Mouse (Mus musculus): ENCODE measurements around the gene Alb. TPM values are rescaled to one million over a fixed set of nuclear protein-coding genes. Genes with fewer than 3 reads are reported as not detected.

The Alb gene
- total RNA-seq, 2 experiments from 2014 or later, result 2.3 to 4.0 TPM

- DNase-seq, result no peak
Observed at GRCm38 (mm10) chr5:90494308-90494707, 33.6 kb downstream of the Alb start.

DNA sequence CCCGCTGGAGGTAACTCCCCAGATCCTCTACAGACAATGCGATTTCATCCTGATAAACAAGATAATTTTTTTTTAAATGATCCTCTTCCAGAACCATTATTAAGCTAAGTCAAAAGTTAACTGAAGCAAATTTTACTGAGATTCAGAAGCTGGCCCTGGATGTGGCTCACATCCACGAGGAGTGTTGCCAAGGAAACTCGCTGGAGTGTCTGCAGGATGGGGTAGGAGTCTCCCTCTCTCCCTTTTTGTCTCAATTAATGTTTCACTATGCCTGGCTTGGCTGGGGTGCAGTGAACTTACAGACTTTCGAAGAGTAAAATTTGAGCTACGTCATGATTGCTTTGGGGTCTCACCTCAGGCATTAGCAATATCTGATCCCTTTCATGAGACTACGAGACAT lies 38.8 kb downstream of the Alb start:
- no peak for DNase-seq

DNA sequence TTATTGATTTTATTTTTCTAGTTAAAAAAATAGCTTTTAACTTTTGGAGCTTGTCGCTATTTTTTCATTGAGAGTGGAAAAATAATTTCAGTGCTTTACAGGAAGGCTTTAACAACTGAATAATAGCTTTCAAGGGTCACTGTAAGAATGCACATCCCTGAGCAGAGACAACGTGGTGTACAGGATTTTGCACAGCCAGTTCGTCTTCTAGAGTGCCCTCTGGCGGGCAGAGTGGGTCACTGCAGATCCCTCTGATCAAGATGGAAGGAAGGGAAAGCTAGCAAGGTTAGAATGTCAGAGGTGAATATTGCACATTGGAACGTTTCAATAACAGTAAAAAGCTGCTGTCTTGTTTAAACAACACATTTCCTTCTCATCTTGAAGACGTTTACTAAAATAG lies 40.0 kb downstream of the Alb start:
- DNase-seq, result peak; percentile 83

DNA sequence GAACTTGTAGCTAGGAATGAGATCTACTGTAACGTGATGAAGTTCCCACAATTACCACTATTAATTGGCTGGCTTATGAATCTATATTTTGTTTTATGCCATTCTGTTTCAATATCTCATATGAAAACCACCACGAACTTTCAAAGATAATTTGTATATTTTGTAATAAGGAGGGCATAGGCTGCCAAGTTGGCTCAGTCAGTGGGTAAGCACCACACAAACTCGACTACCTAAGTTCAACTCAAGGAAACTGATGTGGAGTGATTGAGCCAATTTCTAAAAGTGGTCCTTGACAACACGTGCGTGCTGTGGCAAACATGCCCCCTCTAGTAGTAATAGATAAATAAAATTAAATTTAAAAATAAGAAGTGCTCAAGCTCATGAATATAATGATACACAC lies 41.1 kb downstream of the Alb start:
- DNase-seq, result no peak

- no peak for DNase-seq
Observed at GRCm38 (mm10) chr5:90504742-90505141, 44.0 kb downstream of the Alb start.

DNA sequence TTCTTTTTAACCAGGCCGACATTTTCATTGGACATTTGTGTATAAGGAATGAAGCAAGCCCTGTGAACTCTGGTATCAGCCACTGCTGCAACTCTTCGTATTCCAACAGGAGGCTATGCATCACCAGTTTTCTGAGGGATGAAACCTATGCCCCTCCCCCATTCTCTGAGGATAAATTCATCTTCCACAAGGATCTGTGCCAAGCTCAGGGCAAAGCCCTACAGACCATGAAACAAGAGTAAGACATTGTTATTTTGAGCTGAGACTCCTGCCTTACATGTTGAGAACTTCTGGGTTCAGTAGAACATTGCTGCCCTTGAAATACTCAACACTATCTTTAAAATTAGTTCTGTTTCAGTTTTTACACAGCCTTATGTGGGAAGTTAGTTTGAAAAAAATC lies 45.8 kb downstream of the Alb start:
- no peak for DNase-seq

GRCm38 (mm10) chr5:90507411-90507949 lies 46.8 kb downstream of the Alb start:
- no peak for DNase-seq

DNA sequence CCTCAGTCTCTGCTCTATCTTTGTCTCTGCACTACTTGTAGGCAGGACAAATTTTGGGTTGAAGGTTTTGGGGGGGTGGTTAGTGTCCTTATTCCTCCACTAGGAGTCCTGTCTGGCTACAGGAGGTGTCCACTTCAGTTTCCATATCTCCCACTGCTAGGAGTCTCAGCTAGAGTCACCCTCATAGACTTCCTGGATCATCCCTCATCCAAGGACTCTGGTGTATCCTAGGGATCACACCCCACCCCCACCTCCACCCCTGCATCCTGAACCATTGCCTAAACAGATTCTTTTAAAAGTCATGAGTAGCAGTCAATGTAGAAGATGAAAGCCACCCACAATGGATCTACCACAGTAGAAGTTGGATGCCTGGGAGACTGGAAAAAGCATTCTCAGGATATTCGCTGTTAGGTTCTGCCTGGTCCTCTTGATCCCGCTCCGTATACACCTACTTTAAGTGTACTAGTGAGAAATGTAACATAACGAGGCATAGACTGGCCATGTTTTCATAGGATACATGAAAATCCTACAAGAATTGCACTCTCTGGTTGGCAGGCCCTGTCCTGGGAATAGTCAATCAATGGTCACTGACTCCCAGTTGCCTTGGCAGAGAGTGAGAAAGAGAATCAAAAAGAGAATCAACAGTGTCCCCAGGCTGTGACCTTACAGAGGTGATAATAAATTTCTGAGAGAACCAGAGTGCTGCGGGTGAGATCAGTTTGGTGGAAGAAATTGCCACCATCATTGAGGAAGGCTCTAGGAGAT lies 49.3 kb downstream of the Alb start:
- DNase-seq, result no peak

DNA sequence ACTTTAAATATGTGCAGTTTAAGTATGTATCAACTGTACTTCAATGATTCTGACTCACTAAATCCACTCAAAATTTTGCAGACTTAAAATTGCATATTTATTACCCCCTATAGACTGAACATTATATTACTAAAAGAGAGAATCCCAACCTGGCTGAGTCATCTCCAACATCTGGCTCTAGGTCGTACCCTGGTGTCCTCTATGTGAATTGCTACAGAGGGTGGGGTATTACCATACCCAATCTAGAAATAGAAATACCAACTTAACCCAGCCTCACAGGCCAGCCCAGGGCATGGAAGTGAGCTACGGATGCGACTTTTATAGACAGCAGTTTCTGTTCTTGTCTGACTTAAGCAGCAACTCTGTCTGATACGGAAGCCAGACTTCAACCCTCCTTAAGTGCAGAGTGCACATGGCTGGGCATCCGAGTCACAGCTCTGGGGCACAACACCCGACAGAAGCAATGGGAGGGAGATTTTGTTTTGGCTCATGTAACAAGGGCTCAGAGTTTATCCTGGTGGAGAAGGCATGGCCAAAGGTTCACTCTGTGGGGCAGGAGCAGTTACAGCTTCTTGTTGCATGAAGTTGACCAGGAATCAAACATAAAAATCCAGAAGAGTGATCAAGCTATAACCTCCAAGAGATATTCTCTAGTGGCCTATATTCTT lies 51.7 kb downstream of the Alb start:
- DNase-seq, result no peak

- no peak for DNase-seq
Observed at GRCm38 (mm10) chr5:90515561-90515960, 54.9 kb downstream of the Alb start.

DNA sequence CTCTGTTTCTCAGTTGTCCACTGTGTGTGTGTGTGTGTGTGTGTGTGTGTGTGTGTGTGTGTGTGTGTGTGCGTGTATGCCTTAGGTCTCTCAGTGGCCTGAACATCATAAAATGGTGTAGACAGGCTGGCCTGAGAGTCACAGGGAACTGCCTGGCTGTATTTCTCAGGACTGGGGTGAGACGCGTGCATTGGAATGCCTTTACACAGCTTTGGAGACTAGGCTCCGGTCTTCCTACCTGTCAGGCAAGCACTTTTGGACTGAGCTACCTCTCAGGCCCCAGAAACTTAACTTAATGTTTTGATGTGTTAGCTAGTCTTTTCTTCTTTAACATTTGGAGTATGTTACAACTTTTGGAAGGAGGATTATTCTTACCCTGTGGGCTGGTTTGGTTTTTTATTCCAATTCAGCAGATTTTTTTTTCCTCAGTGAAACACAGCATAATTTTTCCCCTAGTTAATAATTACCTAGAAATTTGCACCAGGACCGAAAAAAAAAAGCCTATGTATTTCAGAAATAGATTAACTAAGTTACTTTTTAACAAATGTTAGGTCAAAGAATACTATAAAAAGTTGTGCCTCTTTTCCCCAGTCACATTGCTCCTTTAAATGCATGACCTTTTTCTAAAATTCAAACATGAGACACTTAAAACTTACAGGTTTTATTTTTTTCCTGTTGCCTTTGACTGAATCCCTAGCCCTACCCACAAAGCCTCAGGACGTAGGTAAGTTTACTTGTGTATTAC lies 57.8 kb downstream of the Alb start, which contains the start of gene Afm:
Gene Afm, plus strand, starts transcription at position 577 of the 745 bp plus-strand sequence.
- no peak for DNase-seq

Other genes with a start within 250 kb of the Alb start
- 10 to 100 TPM; 17.0 to 18.9 TPM for gene Cox18, start 236.9 kb upstream of the Alb start, total RNA-seq (2021)
- gene Ankrd17, start 94.3 kb upstream of the Alb start, total RNA-seq (2021), result 10 to 100 TPM; 85.7 to 88.5 TPM
- 1 to 10 TPM in 1 of 2 experiments, under 1 TPM in 1; 0.81 to 1.8 TPM for gene Gm9958, start 93.7 kb upstream of the Alb start, total RNA-seq (2021)
- gene Afp, start 29.8 kb downstream of the Alb start, total RNA-seq (2021), result 1 to 10 TPM in 1 of 2 experiments, under 1 TPM in 1; 0.56 to 1.3 TPM
- not detected for gene Afm, start 58.0 kb downstream of the Alb start, total RNA-seq (2021)
- not detected for gene 5830473C10Rik, start 100.2 kb downstream of the Alb start, total RNA-seq (2021)
- under 1 TPM; 0.17 to 0.23 TPM for gene Rassf6, start 179.8 kb downstream of the Alb start, total RNA-seq (2021)